Mouse (Mus musculus) gastrocnemius, postnatal 14 days (tissue): ENCODE measurements around the gene Tbc1d1. TPM values are rescaled to one million over a fixed set of nuclear protein-coding genes. Genes with fewer than 3 reads are reported as not detected.
A peak's percentile ranks its signal among the peaks of the same experiment; 100 is the strongest.

ENCODE experiments used
- DNase-seq: peaks from one replicate; pipeline ENCODE4 v3.0.0; 2021; ENCODE audit warnings: mixed read lengths
- intact Hi-C: fragments of 180-260 bp; cut with DNase I; formaldehyde crosslinking; loops from one replicate; pipeline ENCODE4 v1.15.1; 2025; ENCODE audit warnings: low total_unique reads
- total RNA-seq, 2 experiments: library from RNA; stranded (reverse); gene quantifications; 2 replicates each; pipeline ENCODE4 v1.2.3; 2021

The Tbc1d1 gene
- total RNA-seq, 2 experiments from 2014 or later = 29.9 to 39.6 TPM

- DNase-seq = no peak
- intact Hi-C loops = no loop called here
Measured at GRCm38 (mm10) chr5:64159065-64159780, 3.1 kb downstream of the Tbc1d1 start.

GRCm38 (mm10) chr5:64159781-64160704, 3.9 kb downstream of the Tbc1d1 start:
- intact Hi-C loops = loop anchor here (2.0 kb wide), 1 partner anchor 43 kb away; no protein-coding TSS in a partner anchor

DNA sequence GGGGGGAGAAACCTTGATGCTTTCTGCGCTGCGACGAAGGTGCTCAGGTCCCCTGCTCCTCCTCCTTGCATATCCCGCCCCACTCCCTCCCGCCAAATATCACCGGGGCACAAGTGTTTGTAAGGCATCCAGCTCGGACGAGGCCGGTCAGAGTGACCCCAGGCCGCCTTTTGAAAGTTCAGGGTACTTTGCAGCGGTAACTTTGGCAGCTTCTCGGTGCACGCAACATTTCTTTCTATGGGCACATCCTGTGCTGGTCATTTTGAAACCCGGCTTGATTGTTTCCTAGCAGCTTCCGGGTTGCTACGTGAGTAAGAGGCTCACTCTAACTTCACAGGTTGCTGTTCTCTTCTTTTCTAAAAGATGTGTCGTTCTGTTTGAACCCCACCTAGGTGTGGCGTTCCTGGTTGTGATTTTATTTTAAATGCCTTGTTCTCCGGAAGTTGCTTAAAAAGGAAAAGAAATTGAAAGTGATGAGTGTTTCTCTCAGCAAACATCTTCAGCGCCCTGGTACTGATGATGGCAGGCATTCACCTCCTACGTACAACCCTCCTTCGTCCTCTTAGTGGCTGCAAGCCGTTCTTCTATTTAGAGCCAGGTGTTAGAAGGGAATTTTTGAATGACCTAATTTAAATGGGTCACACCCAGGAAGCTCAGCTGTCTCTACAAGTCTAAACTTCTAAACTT, 4.7 kb downstream of the Tbc1d1 start:
- no peak for DNase-seq
- intact Hi-C loops = loop anchor here (2.0 kb wide), 1 partner anchor 42 kb away; no protein-coding TSS in a partner anchor

More at GRCm38 (mm10) chr5:64159781-64160704, 3.9 kb downstream of the Tbc1d1 start:
- peak; percentile 73 for DNase-seq

- intact Hi-C loops = loop anchor here (2.0 kb wide), 1 partner anchor 41 kb away; no protein-coding TSS in a partner anchor
Measured at GRCm38 (mm10) chr5:64161917-64162316, 5.8 kb downstream of the Tbc1d1 start.

GRCm38 (mm10) chr5:64162582-64162981, 6.5 kb downstream of the Tbc1d1 start:
- intact Hi-C loops = no loop called here
- no peak for DNase-seq

More at GRCm38 (mm10) chr5:64161917-64162316, 5.8 kb downstream of the Tbc1d1 start:
- DNase-seq = no peak

DNA sequence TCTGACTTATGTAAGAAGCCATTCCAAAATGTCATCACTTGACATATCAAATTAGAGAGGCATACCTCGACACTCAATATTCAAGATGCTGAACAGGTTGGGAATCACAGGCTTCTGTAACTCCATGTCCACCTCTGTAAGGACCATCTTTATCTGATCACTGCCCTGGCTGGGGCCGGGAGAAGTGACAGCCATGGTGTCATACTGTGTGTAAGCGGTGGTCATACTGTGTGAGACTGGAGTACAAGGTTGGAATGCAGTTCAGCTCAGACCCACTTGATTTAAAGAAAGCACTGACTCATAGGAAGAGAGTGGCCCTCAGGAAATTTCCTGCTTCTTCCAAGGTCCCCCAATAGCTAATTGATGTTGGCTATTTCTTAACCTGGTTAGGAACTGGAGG, 8.3 kb downstream of the Tbc1d1 start:
- intact Hi-C loops = no loop called here

GRCm38 (mm10) chr5:64165826-64166225, 9.7 kb downstream of the Tbc1d1 start:
- intact Hi-C loops = no loop called here
- DNase-seq = no peak

More for the DNA sequence above, 8.3 kb downstream of the Tbc1d1 start:
- DNase-seq = no peak

GRCm38 (mm10) chr5:64168990-64169540, 13.0 kb downstream of the Tbc1d1 start:
- DNase-seq = no peak
- intact Hi-C loops = no loop called here

DNA sequence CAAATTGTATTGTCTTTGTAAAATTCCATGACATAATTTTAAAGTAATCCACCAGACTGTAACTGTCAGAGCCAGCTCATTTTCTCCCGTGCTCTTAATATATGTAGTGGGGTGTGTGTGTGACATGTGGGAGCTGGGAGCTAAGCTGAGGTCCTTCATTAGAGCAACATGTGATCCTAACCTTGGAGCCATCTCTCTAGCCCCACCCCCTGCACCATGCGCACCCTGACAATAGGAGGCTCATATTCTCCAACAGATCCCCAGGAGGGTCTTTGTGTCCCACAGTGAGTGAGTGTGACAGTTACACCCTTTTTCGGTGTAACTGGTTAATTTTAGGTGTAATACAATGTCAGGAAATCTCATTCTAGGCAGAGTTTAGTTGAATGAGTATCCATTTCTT, 16.8 kb downstream of the Tbc1d1 start:
- intact Hi-C loops = no loop called here
- no peak for DNase-seq

GRCm38 (mm10) chr5:64173302-64173701, 17.2 kb downstream of the Tbc1d1 start:
- no peak for DNase-seq
- intact Hi-C loops = no loop called here

GRCm38 (mm10) chr5:64174429-64174935, 18.4 kb downstream of the Tbc1d1 start:
- DNase-seq = no peak
- intact Hi-C loops = no loop called here

- DNase-seq = peak; percentile 47
- intact Hi-C loops = no loop called here
Measured at GRCm38 (mm10) chr5:64180548-64180947, 24.4 kb downstream of the Tbc1d1 start.

DNA sequence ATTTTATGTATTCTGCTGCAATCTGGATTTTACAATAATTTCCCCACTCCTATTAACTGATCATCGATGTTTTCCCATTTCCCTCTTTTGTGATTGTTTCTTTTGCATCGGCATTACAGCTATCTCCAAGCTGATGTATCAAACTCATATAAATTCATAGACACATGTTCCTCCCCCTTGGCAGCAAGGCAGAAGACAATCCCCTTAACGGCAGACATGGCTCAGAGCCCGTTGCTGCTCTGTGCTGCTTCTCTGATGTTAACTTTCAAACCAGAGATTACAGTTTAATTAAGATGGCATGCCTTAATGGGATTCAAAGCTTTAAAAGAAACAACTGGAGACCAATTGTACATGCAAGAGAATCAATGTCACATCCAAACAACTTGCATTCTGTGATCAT, 27.6 kb downstream of the Tbc1d1 start:
- intact Hi-C loops = no loop called here
- no peak for DNase-seq

GRCm38 (mm10) chr5:64185257-64185656, 29.2 kb downstream of the Tbc1d1 start:
- intact Hi-C loops = no loop called here
- no peak for DNase-seq

GRCm38 (mm10) chr5:64186566-64186965, 30.5 kb downstream of the Tbc1d1 start:
- no peak for DNase-seq
- intact Hi-C loops = no loop called here

DNA sequence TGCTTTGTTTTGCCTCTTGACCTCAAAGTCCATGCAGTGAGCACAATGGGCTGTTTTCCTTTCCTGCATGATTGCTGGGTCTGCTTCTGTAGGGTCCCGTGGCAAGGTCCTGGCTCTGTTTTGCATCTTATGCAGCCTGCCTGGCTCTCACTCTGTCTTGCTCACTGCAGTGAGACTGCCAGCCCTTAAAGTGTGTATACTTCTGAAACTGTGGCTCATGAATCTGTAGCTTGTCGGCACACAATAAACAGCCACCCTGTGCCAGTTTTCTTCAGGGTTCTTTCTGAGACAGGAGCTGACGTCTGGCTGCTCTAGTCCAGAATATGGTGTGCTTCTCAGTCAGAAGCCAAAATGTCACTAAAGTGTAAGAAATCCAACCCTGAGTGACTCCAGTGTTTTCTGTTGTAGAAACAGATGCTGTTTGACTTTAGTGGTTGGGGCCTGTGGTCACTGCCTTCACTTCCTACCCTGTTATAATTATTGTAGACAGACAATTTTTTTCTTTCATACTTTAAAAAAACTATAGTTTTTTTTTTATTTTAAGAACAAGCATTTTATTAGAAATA, 32.1 kb downstream of the Tbc1d1 start:
- intact Hi-C loops = no loop called here
- no peak for DNase-seq

- DNase-seq = no peak
- intact Hi-C loops = no loop called here
Measured at GRCm38 (mm10) chr5:64190892-64191291, 34.8 kb downstream of the Tbc1d1 start.

- intact Hi-C loops = no loop called here
- peak; percentile 41 for DNase-seq
Measured at GRCm38 (mm10) chr5:64193353-64193752, 37.2 kb downstream of the Tbc1d1 start.
